ENCODE assay signal across 33 mouse cellular contexts in genomic region chr12:7950098-7950745, GRCm38 (mm10). TPM values are rescaled to one million over a fixed set of nuclear protein-coding genes. Genes with fewer than 3 reads are reported as not detected.
A peak's percentile ranks its signal among the peaks of the same experiment; 100 is the strongest.
DNase-seq lines count a peak whose midpoint lies in the region; ATAC-seq and TF ChIP-seq lines count a peak whose summit lies in the region.
"Had no signal": no experiment of that assay in that cellular context is flagged by ENCODE, and none has a peak within 500 bp of the region (broad histone marks: within the 10 kb centered on the region; RNA-seq: fewer than 3 reads in every experiment).

No protein-coding gene starts in this region.

- TF ChIP-seq CTCF in liver, postnatal 0 days (IDR thresholded peaks at IDR 0.05; ENCODE audit: low read depth), result no peak

- 0 out of 2 replicates have a peak overlapping the region, but pooled peaks have one; percentile 8 for H3K27ac ChIP-seq in liver, embryonic 12.5 days
- H3K27ac ChIP-seq in liver, postnatal 0 days (ENCODE audit: low read depth), result peak overlapping the region; percentile 87
- H3K27ac ChIP-seq: embryonic facial prominence, embryonic 10.5 days; embryonic facial prominence, embryonic 15.5 days; forebrain, embryonic 12.5 days; hindbrain, embryonic 10.5 days; hindbrain, embryonic 15.5 days; kidney, embryonic 15.5 days; limb, embryonic 10.5 days; limb, embryonic 15.5 days; macrophage; neural tube, embryonic 15.5 days; stomach, embryonic 15.5 days had no signal

- H3K9me3 ChIP-seq in liver, embryonic 12.5 days (replicated peaks), result no peaks in the 10 kb centered on the region
- H3K9me3 ChIP-seq in liver, postnatal 0 days (ENCODE audit: low read length), result no peaks in the 10 kb centered on the region
- H3K9me3 ChIP-seq: embryonic facial prominence, embryonic 10.5 days; embryonic facial prominence, embryonic 15.5 days; forebrain, embryonic 12.5 days; hindbrain, embryonic 10.5 days; hindbrain, embryonic 15.5 days; kidney, embryonic 15.5 days; limb, embryonic 10.5 days; limb, embryonic 15.5 days; neural tube, embryonic 15.5 days; stomach, embryonic 15.5 days had no signal

- DNase-seq in lung, postnatal 36 days, result peak; percentile 0
- DNase-seq in lung, adult 18-20 months, result no peak
- DNase-seq in liver, postnatal 0 days, result peak; percentile 18
- no peak for DNase-seq in kidney, postnatal 36 days
- no peak for DNase-seq in kidney, adult 8-10 months
- DNase-seq in B cell, adult 2 months, result no peak
- DNase-seq: adrenal gland, adult 2 months; adrenal gland, postnatal 36 days; cerebellum, adult 2 months; cerebellum, postnatal 25 days; forebrain, postnatal 0 days; gastrocnemius, postnatal 10 days; heart, postnatal 14 days; kidney, postnatal 25 days; midbrain, embryonic 14.5 days; retina, postnatal 1 day; right cerebral cortex, postnatal 25 days; thymus, postnatal 14 days had no signal

- TF ChIP-seq EP300 in liver, postnatal 0 days (IDR thresholded peaks at IDR 0.05; ENCODE audit: low read depth), result peak; percentile 66; the same call in 1 of the 2 replicates

- H3K36me3 ChIP-seq in liver, embryonic 12.5 days, result no peaks in the 10 kb centered on the region
- H3K36me3 ChIP-seq in liver, postnatal 0 days (replicated peaks; ENCODE audit: insufficient read depth, low read length), result no peaks in the 10 kb centered on the region
- H3K36me3 ChIP-seq: embryonic facial prominence, embryonic 10.5 days; embryonic facial prominence, embryonic 15.5 days; forebrain, embryonic 12.5 days; hindbrain, embryonic 10.5 days; hindbrain, embryonic 15.5 days; kidney, embryonic 15.5 days; limb, embryonic 10.5 days; limb, embryonic 15.5 days; neural tube, embryonic 15.5 days; stomach, embryonic 15.5 days had no signal

- H3K9ac ChIP-seq in liver, embryonic 12.5 days, result no peak overlapping the region
- H3K9ac ChIP-seq in liver, postnatal 0 days (replicated peaks), result no peak overlapping the region
- H3K9ac ChIP-seq: embryonic facial prominence, embryonic 15.5 days; forebrain, embryonic 12.5 days; forebrain, postnatal 0 days; hindbrain, embryonic 15.5 days; kidney, embryonic 15.5 days; limb, embryonic 15.5 days; neural tube, embryonic 15.5 days; stomach, embryonic 15.5 days had no signal

- no peaks in the 10 kb centered on the region for H3K4me1 ChIP-seq in liver, embryonic 12.5 days
- H3K4me1 ChIP-seq in liver, postnatal 0 days (ENCODE audit: insufficient read depth), result 0 out of 2 replicates have a peak, but pooled peaks cover 3% of the 10 kb centered on the region
- H3K4me1 ChIP-seq: embryonic facial prominence, embryonic 10.5 days; embryonic facial prominence, embryonic 15.5 days; forebrain, embryonic 12.5 days; hindbrain, embryonic 10.5 days; hindbrain, embryonic 15.5 days; kidney, embryonic 15.5 days; limb, embryonic 10.5 days; limb, embryonic 15.5 days; neural tube, embryonic 15.5 days; stomach, embryonic 15.5 days had no signal

- 48% methylated on average over 9 of the region's 9 CpGs for WGBS in liver, embryonic 12.5 days (ENCODE audit: insufficient replicate concordance)
- WGBS in liver, postnatal 0 days (ENCODE audit: insufficient replicate concordance), result 53% methylated on average over 9 of the region's 9 CpGs

- H3K4me3 ChIP-seq in liver, embryonic 12.5 days, result no peak overlapping the region
- H3K4me3 ChIP-seq in liver, postnatal 0 days (ENCODE audit: low read depth, low read length), result peak overlapping the region; percentile 38
- H3K4me3 ChIP-seq: embryonic facial prominence, embryonic 10.5 days; embryonic facial prominence, embryonic 15.5 days; forebrain, embryonic 12.5 days; hindbrain, embryonic 10.5 days; hindbrain, embryonic 15.5 days; kidney, embryonic 15.5 days; limb, embryonic 10.5 days; limb, embryonic 15.5 days; neural tube, embryonic 15.5 days; stomach, embryonic 15.5 days had no signal

- ATAC-seq in liver, embryonic 12.5 days, result peak; percentile 44; the same call in 1 of the 2 replicates
- peak; percentile 88 for ATAC-seq in liver, postnatal 0 days
- ATAC-seq: CD4-positive, CD25-positive, alpha-beta regulatory T cell, adult 4 months; forebrain, postnatal 0 days; inflammation-experienced regulatory T-cells, adult 6 months; lung, postnatal 0 days had no signal

- H3K4me2 ChIP-seq in liver, embryonic 12.5 days, result 0 out of 2 replicates have a peak overlapping the region, but pooled peaks have one; percentile 1
- H3K4me2 ChIP-seq in liver, postnatal 0 days (ENCODE audit: low read depth, low read length), result peak overlapping the region; percentile 58
- H3K4me2 ChIP-seq: embryonic facial prominence, embryonic 15.5 days; forebrain, embryonic 12.5 days; hindbrain, embryonic 15.5 days; kidney, embryonic 15.5 days; limb, embryonic 15.5 days; neural tube, embryonic 15.5 days; stomach, embryonic 15.5 days had no signal

- H3K27me3 ChIP-seq in liver, embryonic 12.5 days (replicated peaks), result no peaks in the 10 kb centered on the region
- H3K27me3 ChIP-seq in liver, postnatal 0 days (ENCODE audit: insufficient read depth, low read length), result no peaks in the 10 kb centered on the region
- H3K27me3 ChIP-seq: embryonic facial prominence, embryonic 15.5 days; forebrain, embryonic 12.5 days; hindbrain, embryonic 15.5 days; kidney, embryonic 15.5 days; limb, embryonic 15.5 days; neural tube, embryonic 15.5 days; stomach, embryonic 15.5 days had no signal

RNA-seq across cellular contexts. Expression of gene Apob, which starts 27.2 kb away (rescaled TPM):
- 64.5 and 69.2 TPM in 2 replicates for polyA plus RNA-seq in liver, embryonic 12.5 days (2016; fragmentation: Nextera tagmentation; extraction: Ambion mirVana)
- 178 and 219 TPM in 2 replicates for polyA plus RNA-seq in liver, postnatal 0 days (2015; fragmentation: Nextera tagmentation; extraction: Ambion mirVana)
- polyA plus RNA-seq: forebrain, embryonic 12.5 days; forebrain, postnatal 0 days; macrophage; midbrain, embryonic 14.5 days had no signal

Comparison
In these comparisons a context has a peak if more than half of its experiments do, and no peak if none do; other contexts are left out.
1. DNase-seq: peak in lung, postnatal 36 days (single experiment) and liver, postnatal 0 days (single experiment); none in lung, adult 18-20 months (0 of 2), kidney, postnatal 36 days (0 of 2), kidney, adult 8-10 months (0 of 2) and B cell, adult 2 months (0 of 2).